Mouse (Mus musculus) heart, embryonic 11.5 days (tissue): ENCODE data around the gene Pnkp. TPM values are rescaled to one million over a fixed set of nuclear protein-coding genes. Genes with fewer than 3 reads are reported as not detected.

Experiments used
- ATAC-seq: fragments of 200-750 bp; cut with Nextera tagmentation; replicated peaks from 2 replicates; pipeline ENCODE4 v1.8.0; 2017; ENCODE audit warnings: moderate library complexity; ENCODE audit not compliant: insufficient number of reproducible peaks, low FRiP score, low TSS enrichment
- H3K27ac ChIP-seq: fragments of 300-500 bp; sonication (generic); 2 replicates; pipeline ENCODE4 v1.5.1; 2014; ENCODE audit warnings: mild to moderate bottlenecking, low read depth, low read length
- H3K27me3 ChIP-seq: fragments of 300-500 bp; sonication (generic); 2 replicates; pipeline ENCODE4 v1.6.1; 2014; ENCODE audit warnings: mild to moderate bottlenecking, low read length, mixed read lengths; ENCODE audit not compliant: control insufficient read depth, insufficient read depth
- H3K36me3 ChIP-seq: fragments of 300-500 bp; sonication (generic); 2 replicates; pipeline ENCODE4 v1.6.1; 2014; ENCODE audit warnings: mild to moderate bottlenecking, low read length, moderate library complexity, mixed read lengths; ENCODE audit not compliant: control insufficient read depth, insufficient read depth
- H3K4me1 ChIP-seq: fragments of 300-500 bp; sonication (generic); 2 replicates; pipeline ENCODE4 v1.6.1; 2014; ENCODE audit warnings: low read length; ENCODE audit not compliant: control insufficient read depth, insufficient read depth
- H3K4me2 ChIP-seq: fragments of 300-500 bp; sonication (generic); 2 replicates; pipeline ENCODE4 v1.6.1; 2014; ENCODE audit warnings: mild to moderate bottlenecking, moderate library complexity
- H3K4me3 ChIP-seq: fragments of 300-500 bp; sonication (generic); 2 replicates; pipeline ENCODE4 v1.5.1; 2014; ENCODE audit warnings: low read depth, low read length
- H3K9ac ChIP-seq: fragments of 300-500 bp; sonication (generic); 2 replicates; pipeline ENCODE4 v1.6.1; 2014; ENCODE audit warnings: mild to moderate bottlenecking, low read depth, low read length, moderate library complexity
- H3K9me3 ChIP-seq: fragments of 300-500 bp; sonication (generic); replicated peaks from 2 replicates; pipeline ENCODE4 v1.6.1; 2016; ENCODE audit warnings: low read length; ENCODE audit not compliant: control insufficient read depth
- WGBS: fragments of 180-500 bp; shearing (Covaris S2); extraction: QIAGEN DNeasy Blood & Tissue Kit; methylation state at CpG from one replicate; pipeline ENCODE4 v1.1.7; 2014; ENCODE audit not compliant: insufficient replicate concordance; 5-methylcytosine and 5-hydroxymethylcytosine counted together
- polyA plus RNA-seq: library from polyadenylated mRNA; unstranded; fragments of >200 nt; fragmentation: Nextera tagmentation; extraction: Ambion mirVana; gene quantifications from 2 replicates; pipeline ENCODE4 v1.2.1, GENCODE M21; 2014

Pnkp gene
- polyA plus RNA-seq, result 18.9 and 19.2 TPM in 2 replicates

DNA sequence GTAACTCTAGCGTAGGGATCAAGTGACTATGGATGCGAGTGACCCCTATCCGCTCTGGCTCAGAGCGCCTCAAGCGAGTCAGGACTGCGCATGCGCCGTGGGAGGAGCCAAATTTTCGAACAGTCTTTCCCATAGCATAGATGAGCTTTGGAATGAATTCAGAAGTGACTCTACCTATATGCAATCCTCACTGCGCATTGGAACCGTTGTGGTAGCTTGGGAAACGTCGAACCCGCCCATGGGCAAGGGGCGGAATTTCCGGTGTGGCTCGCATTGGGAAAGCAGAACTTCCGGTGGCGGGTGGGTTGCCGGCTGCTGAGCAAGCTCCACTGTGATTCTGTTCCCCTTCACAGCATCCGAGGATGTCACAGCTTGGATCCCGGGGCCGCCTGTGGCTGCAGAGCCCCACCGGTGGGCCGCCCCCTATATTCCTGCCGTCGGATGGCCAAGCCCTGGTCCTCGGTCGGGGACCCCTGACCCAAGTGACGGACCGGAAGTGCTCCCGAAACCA lies at the start of gene Pnkp:
Gene Pnkp, plus strand, starts transcription at position 98 of the 511 bp plus-strand sequence.
- H3K4me3 ChIP-seq, result peak within 1 kb of the TSS; percentile 56
- peak within 1 kb of the TSS; percentile 67 for H3K9ac ChIP-seq
- under 1% methylated on average over 32 of the region's 32 CpGs for WGBS
- peaks cover 7% of the 10 kb centered on the region for H3K36me3 ChIP-seq
- peaks cover 25% of the 10 kb centered on the region for H3K4me1 ChIP-seq
- H3K27ac ChIP-seq, result peak within 1 kb of the TSS; percentile 80
- H3K27me3 ChIP-seq, result no peaks in the 10 kb centered on the region
- H3K9me3 ChIP-seq, result no peaks in the 10 kb centered on the region
- H3K4me2 ChIP-seq, result peak within 1 kb of the TSS; percentile 81
- ATAC-seq, result 0 out of 2 replicates have a peak, but pooled peaks have one; percentile 3

DNA sequence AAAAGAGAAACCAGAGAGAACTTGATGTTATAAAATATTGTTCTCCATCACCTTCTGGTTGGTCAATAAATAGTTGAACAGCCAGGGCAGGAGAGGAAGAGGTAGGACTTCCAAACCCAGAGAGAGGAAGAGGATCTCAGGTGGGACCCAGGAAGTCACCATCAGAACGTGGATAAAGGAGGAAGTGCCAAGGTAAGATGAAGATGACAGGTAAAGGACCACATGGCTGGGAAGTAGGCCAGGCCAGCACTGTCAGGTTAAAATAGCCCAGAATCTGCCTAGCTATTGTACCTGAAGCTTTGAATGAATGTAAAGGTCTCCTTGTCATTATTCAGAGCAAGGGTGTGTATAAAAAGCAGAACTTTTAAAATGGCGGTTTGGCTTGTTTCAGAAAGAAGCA lies 48.0 kb upstream of the Pnkp start:
- Histone ChIP-seq H3K4me1 (no peaks in the 10 kb centered on the region), H3K9me3 (no peaks in the 10 kb centered on the region), H3K4me2 (no peak overlapping the region), H3K27me3 (no peaks in the 10 kb centered on the region), H3K4me3 (no peak overlapping the region), H3K36me3 (peaks cover 4% of the 10 kb centered on the region; the same call in 1 of the 2 replicates), H3K27ac (no peak overlapping the region), H3K9ac (no peak overlapping the region)
- 74% methylated on average over 2 of the region's 2 CpGs for WGBS
- ATAC-seq, result no peak

DNA sequence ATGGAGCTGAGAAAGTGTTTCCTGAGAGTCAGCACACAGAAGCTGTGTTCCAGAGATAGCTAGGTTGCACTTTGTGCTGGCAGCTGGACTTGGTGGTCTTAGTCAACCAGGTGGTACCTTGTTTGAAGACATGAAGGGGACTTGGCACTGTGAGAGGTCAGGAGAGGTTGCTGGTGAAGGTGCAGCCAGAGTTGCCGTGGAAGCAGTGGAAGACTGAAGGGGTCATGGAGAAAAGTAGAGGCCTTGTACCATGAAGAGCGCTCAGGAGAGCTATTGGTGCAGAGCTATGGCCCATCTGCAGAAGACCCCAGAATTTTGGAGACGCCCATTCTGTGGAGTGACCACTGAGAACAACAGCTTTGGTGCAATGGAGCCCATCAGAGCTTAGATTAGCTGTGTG lies 47.5 kb upstream of the Pnkp start:
- no peak for ATAC-seq
- H3K27me3 ChIP-seq, result no peaks in the 10 kb centered on the region
- H3K4me2 ChIP-seq, result no peak overlapping the region
- H3K4me3 ChIP-seq, result no peak overlapping the region
- 87% methylated on average over 3 of the region's 3 CpGs for WGBS
- H3K9ac ChIP-seq, result no peak overlapping the region
- H3K4me1 ChIP-seq, result no peaks in the 10 kb centered on the region
- H3K9me3 ChIP-seq, result no peaks in the 10 kb centered on the region
- peaks cover 6% of the 10 kb centered on the region; the same call in 1 of the 2 replicates for H3K36me3 ChIP-seq
- H3K27ac ChIP-seq, result no peak overlapping the region

DNA sequence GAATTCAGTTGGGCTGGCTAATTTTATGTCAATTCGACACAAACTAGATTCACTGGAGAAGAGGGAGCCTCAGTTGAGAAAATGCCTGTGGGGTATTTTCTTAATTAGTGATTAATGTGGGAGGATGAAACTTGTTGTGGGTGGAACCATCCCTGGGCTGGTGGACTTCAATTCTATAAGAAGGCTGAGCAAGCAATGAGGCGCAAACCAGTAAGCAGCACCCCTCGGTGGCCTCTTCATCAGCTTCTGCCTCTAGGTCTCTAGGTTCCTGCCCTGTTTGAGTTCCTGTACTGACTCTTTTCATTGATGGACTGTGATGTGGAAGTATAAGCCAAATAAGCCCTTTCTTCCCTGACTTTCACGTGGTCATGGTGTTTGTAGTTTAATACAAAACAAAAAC lies 46.6 kb upstream of the Pnkp start:
- no peak overlapping the region for H3K4me3 ChIP-seq
- H3K36me3 ChIP-seq, result peaks cover 6% of the 10 kb centered on the region; the same call in 1 of the 2 replicates
- H3K9ac ChIP-seq, result no peak overlapping the region
- WGBS, result 68% methylated on average over 4 of the region's 4 CpGs
- H3K4me2 ChIP-seq, result no peak overlapping the region
- ATAC-seq, result no peak
- H3K9me3 ChIP-seq, result no peaks in the 10 kb centered on the region
- no peaks in the 10 kb centered on the region for H3K27me3 ChIP-seq
- peaks cover 4% of the 10 kb centered on the region for H3K4me1 ChIP-seq
- no peak overlapping the region for H3K27ac ChIP-seq

DNA sequence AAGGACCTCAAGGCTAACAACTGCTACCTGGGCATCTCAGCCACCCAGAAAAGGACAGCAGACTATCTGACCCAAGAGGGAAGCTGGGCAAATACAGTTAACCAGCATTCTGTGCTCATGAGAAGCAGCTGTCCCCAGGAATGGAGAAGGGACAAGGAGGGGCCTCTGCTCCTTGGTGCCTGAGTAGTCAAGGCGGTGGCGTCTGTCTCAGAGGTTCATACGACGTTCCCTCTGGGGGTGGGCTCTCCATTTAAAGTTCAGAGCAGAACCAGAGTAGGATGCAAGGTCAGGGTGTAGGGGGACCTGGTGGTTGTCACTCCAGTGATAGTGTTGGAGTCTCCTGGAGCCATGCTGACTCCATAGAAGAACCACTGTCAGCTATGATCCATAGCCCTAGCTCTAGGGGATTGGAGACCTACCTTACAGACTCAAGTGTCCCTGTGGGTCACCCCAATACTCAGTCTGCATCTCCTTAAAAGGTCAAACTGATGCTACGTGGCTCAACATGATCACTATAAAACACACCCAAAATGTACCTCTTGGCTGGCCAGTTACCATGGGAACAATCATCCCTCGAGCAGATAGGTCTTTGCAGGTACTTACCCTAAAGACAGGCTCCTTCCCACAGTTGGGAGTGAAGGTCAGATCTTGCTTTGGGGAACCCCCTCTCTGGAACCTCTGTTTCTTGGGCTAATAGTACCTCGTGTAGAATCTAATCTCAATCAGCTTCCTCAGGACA lies 46.0 kb upstream of the Pnkp start:
- Histone ChIP-seq H3K9me3 (no peaks in the 10 kb centered on the region), H3K4me3 (no peak overlapping the region), H3K9ac (no peak overlapping the region), H3K27ac (no peak overlapping the region), H3K36me3 (peaks cover 6% of the 10 kb centered on the region; the same call in 1 of the 2 replicates), H3K4me1 (peaks cover 4% of the 10 kb centered on the region), H3K27me3 (no peaks in the 10 kb centered on the region), H3K4me2 (no peak overlapping the region)
- 81% methylated on average over 7 of the region's 7 CpGs for WGBS
- ATAC-seq, result no peak

DNA sequence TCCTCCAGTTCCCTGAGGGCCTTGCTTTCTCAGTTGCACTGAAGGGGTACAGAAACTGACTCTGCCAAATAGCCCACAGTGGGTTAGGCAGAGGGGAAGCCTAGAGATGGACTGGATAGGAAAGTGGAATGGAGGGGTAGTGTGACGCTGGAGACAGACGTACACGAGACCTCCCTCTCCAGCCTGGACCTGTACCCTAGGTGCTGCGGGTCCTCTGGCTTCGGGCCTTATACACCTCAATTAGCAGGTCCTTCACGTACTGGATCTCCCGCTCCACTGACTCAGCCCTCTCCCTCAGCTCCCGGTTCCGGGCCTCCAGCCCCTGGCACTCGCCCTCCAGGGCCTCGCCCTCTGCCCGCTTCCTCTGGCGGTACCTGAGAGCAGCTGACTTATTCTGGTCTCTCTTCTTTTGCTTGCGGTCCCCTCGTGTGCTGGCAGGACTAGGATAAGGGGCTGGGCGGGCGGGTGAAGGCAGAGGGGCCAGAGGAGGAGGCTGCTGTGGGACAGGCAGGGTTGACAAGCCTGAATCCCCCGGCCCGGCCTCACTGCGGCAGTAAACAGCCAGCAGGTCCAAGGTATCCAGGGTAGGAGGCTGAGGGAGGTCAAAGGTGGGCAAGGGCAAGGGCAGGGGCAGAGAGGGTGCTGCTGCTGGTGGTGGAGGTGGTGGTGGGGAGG lies 44.2 kb upstream of the Pnkp start:
- Histone ChIP-seq H3K27ac (no peak overlapping the region), H3K4me3 (no peak overlapping the region), H3K4me1 (peaks cover 10% of the 10 kb centered on the region), H3K36me3 (peaks cover 6% of the 10 kb centered on the region; the same call in 1 of the 2 replicates), H3K9ac (no peak overlapping the region), H3K9me3 (no peaks in the 10 kb centered on the region), H3K27me3 (no peaks in the 10 kb centered on the region), H3K4me2 (no peak overlapping the region)
- 87% methylated on average over 20 of the region's 20 CpGs for WGBS
- ATAC-seq, result no peak

DNA sequence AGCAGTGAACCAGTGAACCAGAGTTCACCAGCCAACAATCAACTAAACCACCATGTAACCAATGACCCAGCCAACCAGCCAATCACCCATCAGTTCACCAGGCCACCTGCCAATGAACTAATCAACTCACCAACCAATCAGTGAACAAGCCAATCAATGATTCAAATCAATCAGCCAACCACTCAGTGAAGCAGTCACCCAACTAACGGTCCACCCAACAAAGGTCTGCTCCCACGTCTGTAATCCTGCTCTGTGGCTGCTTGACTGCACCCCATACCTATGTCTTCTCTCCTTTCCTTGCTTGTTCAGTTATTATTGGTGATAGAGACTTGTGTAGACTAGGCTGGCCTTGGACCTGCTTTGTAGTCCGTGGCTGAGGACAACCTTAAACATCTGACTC lies 43.0 kb upstream of the Pnkp start:
- Histone ChIP-seq H3K4me1 (peaks cover 19% of the 10 kb centered on the region), H3K27me3 (no peaks in the 10 kb centered on the region), H3K36me3 (peaks cover 6% of the 10 kb centered on the region; the same call in 1 of the 2 replicates), H3K4me3 (no peak overlapping the region), H3K9me3 (no peaks in the 10 kb centered on the region), H3K4me2 (no peak overlapping the region), H3K27ac (no peak overlapping the region), H3K9ac (no peak overlapping the region)
- WGBS, result 89% methylated on average over 3 of the region's 3 CpGs
- ATAC-seq, result no peak

DNA sequence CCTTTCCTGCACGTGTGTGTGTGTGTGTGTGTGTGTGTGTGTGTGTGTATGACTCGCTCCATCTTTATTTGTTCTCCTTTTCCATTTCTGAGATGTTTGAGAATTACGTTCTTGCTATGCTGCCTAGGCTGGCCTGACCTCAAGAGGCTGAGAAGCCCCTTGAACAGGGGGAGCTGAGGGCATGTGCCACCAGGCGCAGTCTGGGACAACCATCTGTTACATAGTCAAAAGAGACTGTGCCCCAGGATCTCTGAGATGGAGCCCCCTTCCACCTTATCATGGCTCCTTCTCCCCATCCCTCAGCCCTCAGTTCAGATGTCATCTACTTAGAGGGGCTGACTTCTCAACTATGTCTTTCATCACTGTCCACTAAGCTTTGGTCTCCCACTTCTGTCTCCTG lies 42.5 kb upstream of the Pnkp start:
- H3K4me3 ChIP-seq, result no peak overlapping the region
- H3K4me2 ChIP-seq, result peak overlapping the region; percentile 97
- 90% methylated on average over 4 of the region's 4 CpGs for WGBS
- H3K4me1 ChIP-seq, result peaks cover 23% of the 10 kb centered on the region
- H3K36me3 ChIP-seq, result peaks cover 6% of the 10 kb centered on the region; the same call in 1 of the 2 replicates
- H3K27me3 ChIP-seq, result no peaks in the 10 kb centered on the region
- H3K9me3 ChIP-seq, result no peaks in the 10 kb centered on the region
- H3K9ac ChIP-seq, result no peak overlapping the region
- no peak for ATAC-seq
- no peak overlapping the region for H3K27ac ChIP-seq
